Mouse (Mus musculus): ENCODE measurements around the gene Cdh6.

- TF ChIP-seq CTCF (IDR thresholded peaks at IDR 0.05; ENCODE audit: borderline replicate concordance, extremely low read depth, insufficient read depth, insufficient read length), result no peak
- TF ChIP-seq POLR2A (IDR thresholded peaks at IDR 0.05; ENCODE audit: borderline replicate concordance, extremely low read depth, insufficient read depth, insufficient read length, poor library complexity, severe bottlenecking), result no peak
Observed at GRCm38 (mm10) chr15:13066765-13067164, 106.7 kb downstream of the Cdh6 start.

Data from brain, embryonic 14.5 days (tissue).